Mouse (Mus musculus): ENCODE measurements around the gene Trim47.

GRCm38 (mm10) chr11:116111611-116112203 is 15.3 kb downstream of the Trim47 start:
- TF ChIP-seq CTCF (IDR thresholded peaks at IDR 0.05; ENCODE audit: low read depth, low read length) = no peak
- TF ChIP-seq POLR2A (IDR thresholded peaks at IDR 0.05; ENCODE audit: extremely low read depth, insufficient read depth, low read length) = no peak
